ENCODE assay signal across 8 mouse cellular contexts in genomic region chrX:19237738-19238261, GRCm38 (mm10).
DNase-seq lines count a peak whose midpoint lies in the region.

No protein-coding gene starts in this region.

- DNase-seq in T-cell, adult 2 months (ENCODE audit: low spot score) = peak; percentile 4
- peak; percentile 26 to 60 for DNase-seq in cerebellum, postnatal 10 days
- peak; percentile 19 to 26 for DNase-seq in frontal cortex, postnatal 36 days (ENCODE audit: low spot score in 2 of 2)
- DNase-seq in induced T-regulatory cell, adult 2 months (ENCODE audit: low read depth) = peak; percentile 32
- peak; percentile 21 to 32 for DNase-seq in left cerebral cortex, postnatal 14 days (ENCODE audit: low spot score in 2 of 2)
- DNase-seq in right cerebral cortex, postnatal 10 days (ENCODE audit: low spot score in 2 of 2) = peak; percentile 56 to 63
- DNase-seq in urinary bladder, postnatal 4 days (ENCODE audit: low spot score in 2 of 2) = peak; percentile 18 to 60

- H3K36me3 ChIP-seq in megakaryocyte, embryonic 14.5 days (replicated peaks; ENCODE audit: low read length) = peaks cover 13% of the 10 kb centered on the region

- H3K9me3 ChIP-seq in megakaryocyte, embryonic 14.5 days = no peaks in the 10 kb centered on the region

- no peaks in the 10 kb centered on the region; the same call in 1 of the 2 replicates for H3K4me1 ChIP-seq in megakaryocyte, embryonic 14.5 days

- intact Hi-C loops in left cerebral cortex, postnatal 14 days (cut with DNase I) = loop anchor here (10.0 kb wide), 1 partner anchor 67 kb away; no protein-coding TSS in a partner anchor

- H3K4me3 ChIP-seq in megakaryocyte, embryonic 14.5 days (replicated peaks) = peak overlapping the region; percentile 96

- H3K27me3 ChIP-seq in megakaryocyte, embryonic 14.5 days (replicated peaks) = peaks cover 8% of the 10 kb centered on the region

Comparison
In these comparisons a context has a peak if more than half of its experiments do, and no peak if none do; other contexts are left out.
1. Peak in every context shown above with its lines: DNase-seq and H3K4me3 ChIP-seq.
2. DNase-seq: peak in every context shown above with its lines; median percentile 60 in right cerebral cortex, postnatal 10 days; 43 in cerebellum, postnatal 10 days; 39 in urinary bladder, postnatal 4 days; 32 in induced T-regulatory cell, adult 2 months; 26 in left cerebral cortex, postnatal 14 days; 22 in frontal cortex, postnatal 36 days; 4 in T-cell, adult 2 months.